Mouse (Mus musculus) MEL (cell line): ENCODE results near the gene Pip5k1a.

Experiments used
- EP300 ChIP-seq, 2 experiments: IDR thresholded peaks; 2 replicates each; pipeline ENCODE4 v1.6.1; 2011; ENCODE audit warnings: improper control_type of control experiment in 2 of 2, low read length in 2 of 2, low read depth in 1 of 2, mild to moderate bottlenecking in 1 of 2
- GATA1 ChIP-seq: IDR thresholded peaks from 2 replicates; pipeline ENCODE4 v1.6.1; 2011; ENCODE audit warnings: low read depth, low read length, improper control_type of control experiment
- KAT2A ChIP-seq: conservative IDR thresholded peaks from 2 replicates; pipeline ENCODE4 v1.6.1; 2012; ENCODE audit warnings: low read depth, low read length, improper control_type of control experiment, inconsistent platforms
- MYC ChIP-seq: IDR thresholded peaks from 2 replicates; pipeline ENCODE4 v1.6.1; 2011; ENCODE audit warnings: low read depth, mild to moderate bottlenecking, low read length, improper control_type of control experiment, moderate library complexity
- POLR2A ChIP-seq, 2 experiments: IDR thresholded peaks; 2 replicates each; pipeline ENCODE4 v1.6.1; 2011 to 2012; ENCODE audit warnings: low read length in 2 of 2, mild to moderate bottlenecking in 2 of 2, control low read depth in 1 of 2, improper control_type of control experiment in 1 of 2, low read depth in 1 of 2, moderate library complexity in 1 of 2; ENCODE audit not compliant: control insufficient read depth in 1 of 2, insufficient read depth in 1 of 2, poor library complexity in 1 of 2
- POLR2AphosphoS2 ChIP-seq: IDR thresholded peaks from 2 replicates; pipeline ENCODE4 v1.6.1; 2011; ENCODE audit warnings: low read length, improper control_type of control experiment
- RAD21 ChIP-seq: IDR thresholded peaks from 2 replicates; pipeline ENCODE4 v1.6.1; 2011; ENCODE audit warnings: mild to moderate bottlenecking, low read depth, low read length, improper control_type of control experiment
- SMC3 ChIP-seq: IDR thresholded peaks from 2 replicates; pipeline ENCODE4 v1.6.1; 2011; ENCODE audit warnings: low read depth, low read length, improper control_type of control experiment
- TAL1 ChIP-seq: IDR thresholded peaks from 2 replicates; pipeline ENCODE4 v1.6.1; 2012; ENCODE audit warnings: mild to moderate bottlenecking, inconsistent platforms, low read length, moderate library complexity, mixed read lengths
- USF1 ChIP-seq: IDR thresholded peaks from 2 replicates; pipeline ENCODE4 v1.6.1; 2014; ENCODE audit warnings: low read depth, mild to moderate bottlenecking, inconsistent platforms, low read length, improper control_type of control experiment, moderate library complexity
- ZKSCAN1 ChIP-seq: IDR thresholded peaks from 2 replicates; pipeline ENCODE4 v1.6.1; 2012; ENCODE audit warnings: low read depth, mild to moderate bottlenecking, inconsistent platforms, low read length, improper control_type of control experiment, moderate library complexity
- ZMIZ1 ChIP-seq: IDR thresholded peaks from 2 replicates; pipeline ENCODE4 v1.6.1; 2012; ENCODE audit warnings: low read depth, mild to moderate bottlenecking, inconsistent platforms, low read length, improper control_type of control experiment, moderate library complexity
- ZNF384 ChIP-seq: IDR thresholded peaks from 2 replicates; pipeline ENCODE4 v1.6.1; 2012; ENCODE audit warnings: low read depth, mild to moderate bottlenecking, inconsistent platforms, low read length, improper control_type of control experiment

DNA sequence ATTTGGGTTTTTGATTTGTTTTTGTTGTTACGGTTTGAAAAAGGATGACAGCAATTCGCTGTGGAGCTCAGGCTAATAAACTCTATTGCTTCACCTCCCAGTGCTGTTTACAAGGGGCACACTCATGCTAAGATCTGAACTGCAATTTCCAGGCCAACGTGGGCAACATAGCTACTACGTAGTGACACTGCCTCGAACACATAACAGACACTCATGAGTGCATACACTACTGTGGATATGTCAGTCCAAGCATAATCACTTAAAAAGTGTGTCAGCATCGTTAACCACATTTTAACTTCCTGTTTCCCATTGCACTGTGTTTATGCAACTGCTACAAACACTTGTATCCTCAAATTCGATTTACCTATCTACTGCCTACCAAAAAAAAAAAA is 63.9 kb downstream of the Pip5k1a start:
- TF ChIP-seq ZKSCAN1 (no peak), ZNF384 (no peak), KAT2A (no peak), EP300 (IDR thresholded peaks at IDR 0.05; ENCODE audit: low read depth in 1 of 2, low read length in 2 of 2) (no peak), POLR2A (IDR thresholded peaks at IDR 0.05; ENCODE audit: control insufficient read depth in 1 of 2, insufficient read depth in 1 of 2, low read depth in 1 of 2, low read length in 2 of 2, poor library complexity in 1 of 2) (no peak), USF1 (no peak), ZMIZ1 (no peak), RAD21 (no peak), GATA1 (no peak), MYC (no peak), SMC3 (no peak), TAL1 (peak; percentile 46; the same call in 1 of the 2 replicates), POLR2AphosphoS2 (no peak)
